Mouse (Mus musculus) spleen, adult 2 months (tissue): ENCODE data around the gene 4930513O06Rik.

Experiments used
- CTCF ChIP-seq: fragments of 200-500 bp; IDR thresholded peaks from 2 replicates; pipeline ENCODE4 v1.5.1; 2011; ENCODE audit warnings: mild to moderate bottlenecking, inconsistent platforms; ENCODE audit not compliant: insufficient read depth, insufficient read length, insufficient replicate concordance; ENCODE audit errors: extremely low read depth
- POLR2A ChIP-seq: fragments of 200-500 bp; IDR thresholded peaks from 2 replicates; pipeline ENCODE4 v1.6.1; 2011; ENCODE audit warnings: low read depth, low read length, inconsistent platforms

DNA sequence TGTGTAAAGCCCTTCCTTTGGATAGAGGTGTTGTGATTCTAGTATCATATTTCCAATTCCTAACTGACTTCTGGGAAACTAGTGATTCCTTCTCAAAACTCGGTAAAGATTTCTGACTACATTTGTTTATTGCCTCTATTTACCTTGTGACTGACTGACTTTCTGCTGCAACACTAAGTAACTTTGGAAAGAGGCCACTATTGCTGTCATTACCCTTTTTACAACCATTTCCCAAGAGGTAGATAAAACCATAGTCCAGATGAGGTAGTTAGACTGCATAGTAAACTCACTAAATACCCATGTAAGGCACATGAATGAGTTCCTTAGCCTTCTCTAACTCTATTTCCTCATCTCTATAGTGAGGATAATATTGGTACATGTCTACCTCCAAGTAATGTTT, 44.9 kb upstream of the 4930513O06Rik start:
- TF ChIP-seq CTCF = no peak
- TF ChIP-seq POLR2A = no peak
